28 mouse cellular contexts compared by ENCODE assay signal in genomic region chr13:107069061-107069460, GRCm38 (mm10).
"Had no signal": no experiment of that assay in that cellular context is flagged by ENCODE, and none has a peak within 500 bp of the region (broad histone marks: within the 10 kb centered on the region; RNA-seq: fewer than 3 reads in every experiment).

No protein-coding gene starts in this region.

- H3K27me3 ChIP-seq: heart, embryonic 13.5 days; heart, embryonic 15.5 days; hindbrain, embryonic 13.5 days; hindbrain, embryonic 15.5 days; kidney, embryonic 15.5 days; limb, embryonic 13.5 days; limb, embryonic 15.5 days had no signal

- H3K4me2 ChIP-seq: heart, embryonic 11.5 days; heart, embryonic 13.5 days; heart, embryonic 15.5 days; hindbrain, embryonic 13.5 days; hindbrain, embryonic 15.5 days; kidney, embryonic 15.5 days; limb, embryonic 13.5 days; limb, embryonic 15.5 days; liver, embryonic 11.5 days had no signal

- H3K27ac ChIP-seq: gastrocnemius, adult 2 months; heart, adult 2 months; heart, embryonic 13.5 days; heart, embryonic 15.5 days; hindbrain, embryonic 13.5 days; hindbrain, embryonic 15.5 days; hindbrain, postnatal 0 days; kidney, embryonic 15.5 days; kidney, postnatal 0 days; limb, embryonic 13.5 days; limb, embryonic 15.5 days; liver, embryonic 14.5 days had no signal

- ATAC-seq: hindbrain, postnatal 0 days; intestine, embryonic 16.5 days had no signal

- H3K9me3 ChIP-seq: heart, embryonic 13.5 days; heart, embryonic 15.5 days; hindbrain, embryonic 13.5 days; hindbrain, embryonic 15.5 days; kidney, embryonic 15.5 days; limb, embryonic 13.5 days; limb, embryonic 15.5 days had no signal

- H3K36me3 ChIP-seq: heart, embryonic 13.5 days; heart, embryonic 15.5 days; hindbrain, embryonic 13.5 days; hindbrain, embryonic 15.5 days; kidney, embryonic 15.5 days; limb, embryonic 13.5 days; limb, embryonic 15.5 days had no signal

- DNase-seq: gastrocnemius, adult 2 months; gastrocnemius, postnatal 10 days; gastrocnemius, postnatal 25 days; heart, adult 11 months; heart, adult 2 months; heart, postnatal 14 days; heart, postnatal 36 days; kidney, adult 11 months; kidney, adult 2 months; kidney, adult 9 months; kidney, postnatal 25 days; kidney, postnatal 4 days; layer of hippocampus, adult 9-11 months; layer of hippocampus, postnatal 36 days; left cerebral cortex, postnatal 4 days had no signal

- H3K4me3 ChIP-seq: gastrocnemius, adult 2 months; heart, adult 2 months; heart, embryonic 13.5 days; heart, embryonic 15.5 days; hindbrain, embryonic 13.5 days; hindbrain, embryonic 15.5 days; kidney, embryonic 15.5 days; limb, embryonic 13.5 days; limb, embryonic 15.5 days had no signal

- H3K9ac ChIP-seq: heart, embryonic 13.5 days; heart, embryonic 15.5 days; hindbrain, embryonic 13.5 days; hindbrain, embryonic 15.5 days; kidney, embryonic 15.5 days; limb, embryonic 13.5 days; limb, embryonic 15.5 days; liver, embryonic 14.5 days had no signal
